Mouse (Mus musculus) gastrocnemius, adult 2 months (tissue): ENCODE measurements at regions not wholly inside any gene's neighbourhood (a gene's known extent, or its start where the extent isn't known, plus 50 kb on each side); places are given as distances from the start of the nearest gene placed in this dataset.
"Not testable (repeated sequence)": the region's sequence is repeated elsewhere in the genome, so short reads cannot be mapped to it uniquely, and the experiment has no call there.

ENCODE experiments used
- DNase-seq: peaks from one replicate; pipeline ENCODE4 v3.0.0; 2022
- H3K27ac ChIP-seq: fragments of 200-600 bp; 2 replicates; pipeline ENCODE4 v1.8.1; 2022; ENCODE audit warnings: mild to moderate bottlenecking
- H3K4me3 ChIP-seq: fragments of 200-600 bp; 2 replicates; pipeline ENCODE4 v1.8.1; 2022; ENCODE audit warnings: mild to moderate bottlenecking, moderate library complexity
- CTCF ChIP-seq: fragments of 200-600 bp; IDR thresholded peaks from 2 replicates; pipeline ENCODE4 v1.8.1; 2022; ENCODE audit warnings: antibody characterized with exemption, mild to moderate bottlenecking, moderate library complexity
- intact Hi-C: fragments of 180-260 bp; cut with DNase I; formaldehyde crosslinking; loops from one replicate; pipeline ENCODE4 v1.15.1; 2025

DNA sequence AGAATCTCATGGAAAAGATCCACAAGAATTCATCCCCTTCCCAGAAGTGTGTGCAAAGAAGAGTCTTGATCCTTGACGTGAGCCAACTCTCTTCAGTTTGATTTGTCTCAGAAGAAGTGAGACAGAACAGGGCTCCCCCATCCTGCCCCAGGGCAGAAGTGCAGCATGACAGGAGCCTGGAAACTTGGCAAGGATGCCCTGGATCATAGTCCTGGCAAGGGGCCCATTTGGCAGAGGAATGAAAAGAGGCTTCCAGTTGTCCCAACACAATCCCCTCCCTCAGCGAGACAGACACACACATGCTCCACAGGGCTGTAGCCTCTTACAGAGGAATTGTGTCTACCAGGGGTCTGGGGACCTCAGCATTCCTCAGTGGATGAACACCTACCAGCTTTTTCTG is 102.7 kb downstream of the Ptpn20 start:
- no peak overlapping the region for H3K4me3 ChIP-seq
- intact Hi-C loops: no loop called here

DNA sequence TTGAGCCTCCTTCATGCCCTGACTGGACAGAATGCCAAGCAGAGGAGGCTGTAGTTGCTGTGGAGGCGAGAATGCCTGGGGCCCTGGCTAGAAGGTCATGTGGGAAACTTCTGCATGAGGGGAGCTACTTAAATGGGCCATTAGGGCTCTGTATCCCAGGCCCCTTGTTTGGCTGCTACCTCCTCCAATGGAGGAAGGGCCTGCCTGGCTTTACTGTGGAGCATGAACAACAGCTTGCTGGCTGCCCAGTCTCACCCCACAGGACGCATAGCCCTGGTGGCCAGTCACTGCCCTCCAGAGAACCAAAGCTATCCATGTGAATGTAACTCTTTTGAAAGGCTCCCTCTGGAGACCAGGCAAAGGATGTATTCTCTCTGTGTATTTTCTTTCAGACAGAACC is 105.2 kb downstream of the Ptpn20 start:
- no peak overlapping the region for H3K27ac ChIP-seq
- DNase-seq: no peak
- intact Hi-C loops: loop anchor here (2.0 kb wide), 2 partner anchors 219 to 239 kb away; no protein-coding TSS in a partner anchor
- TF ChIP-seq CTCF: no peak
- H3K4me3 ChIP-seq: no peak overlapping the region

More for the DNA sequence above, 102.7 kb downstream of the Ptpn20 start:
- peak; percentile 6; the same call in 1 of the 2 replicates for TF ChIP-seq CTCF
- H3K27ac ChIP-seq: no peak overlapping the region
- DNase-seq: peak; percentile 50

DNA sequence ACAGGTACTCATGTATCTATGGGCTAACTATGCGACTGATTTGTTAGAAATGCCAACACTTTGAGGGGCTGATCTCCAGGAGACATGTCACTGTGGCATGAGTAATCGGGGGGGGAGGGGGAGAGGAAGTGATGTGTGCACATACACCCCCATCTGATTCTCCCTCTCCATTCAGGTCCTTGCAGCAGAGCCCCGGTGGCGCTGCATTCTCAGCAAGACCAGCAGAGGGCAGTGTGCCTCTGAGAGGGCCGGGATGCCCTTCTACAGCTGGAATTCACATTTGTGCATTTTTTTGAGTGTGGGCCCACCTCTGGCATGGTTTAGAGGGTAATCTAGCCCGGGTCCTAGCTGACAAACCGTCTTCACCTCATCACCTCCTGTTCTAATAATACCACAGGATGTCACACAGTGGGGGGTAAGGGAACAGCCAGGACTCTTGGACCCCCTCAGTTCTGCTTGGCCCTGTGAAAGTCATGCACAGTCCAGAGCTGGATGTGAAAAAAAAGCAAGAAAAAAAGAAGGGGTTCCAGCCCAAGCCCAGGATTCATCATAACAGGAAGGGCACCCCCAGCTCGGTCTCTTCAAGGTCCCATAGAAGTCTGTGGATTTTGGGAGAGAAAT is 106.5 kb downstream of the Ptpn20 start:
- no peak overlapping the region for H3K27ac ChIP-seq
- peak; percentile 95 for TF ChIP-seq CTCF
- H3K4me3 ChIP-seq: no peak overlapping the region
- DNase-seq: peak; percentile 80
- intact Hi-C loops: loop anchor here (2.0 kb wide), 2 partner anchors 217 to 237 kb away; no protein-coding TSS in a partner anchor

DNA sequence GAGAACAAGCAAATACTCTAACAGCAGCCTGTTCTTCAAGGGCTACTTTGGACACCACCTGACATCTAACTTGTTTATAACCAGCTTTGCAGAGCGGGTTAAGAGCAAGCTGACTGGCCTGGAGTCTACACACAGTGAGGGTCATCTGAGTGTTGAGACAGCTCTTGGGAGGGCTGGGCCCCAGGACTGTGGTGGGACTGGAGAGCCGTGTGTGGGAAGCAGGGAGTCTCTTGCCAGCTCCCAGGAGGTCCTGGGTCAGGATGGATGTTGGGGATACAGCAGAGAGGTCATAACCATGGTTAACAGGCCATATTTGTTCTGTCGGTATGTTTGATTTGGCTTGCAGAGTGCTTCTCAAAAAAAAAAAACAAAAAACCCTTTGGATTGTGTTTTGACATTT is 107.8 kb downstream of the Ptpn20 start:
- Histone ChIP-seq H3K27ac (no peak overlapping the region), H3K4me3 (no peak overlapping the region)
- intact Hi-C loops: no loop called here
- no peak for TF ChIP-seq CTCF
- no peak for DNase-seq

DNA sequence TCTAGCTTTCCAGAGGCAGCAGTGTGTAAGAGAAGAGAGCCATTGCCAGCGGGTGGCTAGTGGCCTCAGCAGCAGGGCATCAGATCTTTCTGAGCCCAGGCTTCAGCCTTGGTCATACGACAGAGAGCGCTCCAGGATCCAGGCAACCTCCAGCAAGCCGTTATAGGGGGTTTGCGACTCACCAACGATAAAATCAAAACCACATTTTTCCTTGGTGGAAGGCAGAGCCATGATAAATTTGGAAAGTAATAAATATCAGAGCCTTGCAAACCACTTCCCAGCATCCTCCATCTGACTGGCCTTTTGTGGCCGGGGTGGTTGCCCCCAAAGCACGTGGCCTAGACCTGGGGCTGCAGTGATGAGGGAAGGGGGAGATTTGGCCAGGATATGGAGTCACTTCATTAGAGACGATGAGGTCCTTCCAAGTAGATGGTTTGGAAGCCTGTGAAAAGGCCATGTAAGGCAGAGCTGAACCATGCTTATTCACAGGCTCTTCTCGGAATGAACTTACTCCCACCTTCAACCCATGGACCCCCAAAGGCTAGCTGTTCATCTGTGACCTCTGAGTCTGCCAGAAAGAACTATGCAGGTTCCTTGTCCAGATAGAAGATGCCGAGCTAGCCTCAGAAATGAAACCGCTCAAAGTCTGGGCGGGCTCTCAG is 110.9 kb downstream of the Ptpn20 start:
- TF ChIP-seq CTCF: no peak
- intact Hi-C loops: no loop called here
- no peak overlapping the region for H3K27ac ChIP-seq

DNA sequence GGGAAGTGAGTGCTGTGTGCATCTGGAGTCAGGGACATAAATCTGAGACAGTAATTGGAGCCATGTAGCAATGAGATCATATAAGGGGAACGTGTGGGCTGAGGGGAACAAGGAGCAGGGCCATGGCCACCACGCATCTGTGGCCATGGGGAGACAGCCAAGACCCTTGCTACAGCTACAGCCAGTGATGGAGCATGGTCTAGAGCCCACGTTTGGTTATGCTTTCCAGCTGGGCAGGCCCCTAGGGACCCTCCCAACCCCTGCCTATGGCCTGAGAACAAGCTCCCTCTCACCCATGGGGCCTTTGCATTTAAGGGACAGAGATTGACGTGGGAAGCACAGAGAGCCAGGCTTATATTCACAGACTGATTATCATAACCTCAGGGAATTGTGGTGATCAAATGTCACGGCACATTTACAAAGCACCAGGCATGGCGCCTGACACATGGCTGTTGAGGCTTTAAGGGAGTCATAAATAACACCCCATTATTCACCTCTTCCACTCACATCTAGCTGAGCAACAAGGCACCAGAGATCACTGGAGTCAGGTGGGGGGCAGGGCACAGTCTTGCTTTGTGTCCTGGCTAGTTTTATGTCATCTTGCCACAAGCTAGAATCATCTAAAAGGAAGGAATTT is 118.8 kb downstream of the Ptpn20 start:
- no peak for TF ChIP-seq CTCF
- intact Hi-C loops: no loop called here
- Histone ChIP-seq H3K27ac (no peak overlapping the region), H3K4me3 (no peak overlapping the region)
- no peak for DNase-seq

More for the DNA sequence above, 110.9 kb downstream of the Ptpn20 start:
- H3K4me3 ChIP-seq: no peak overlapping the region
- no peak for DNase-seq

DNA sequence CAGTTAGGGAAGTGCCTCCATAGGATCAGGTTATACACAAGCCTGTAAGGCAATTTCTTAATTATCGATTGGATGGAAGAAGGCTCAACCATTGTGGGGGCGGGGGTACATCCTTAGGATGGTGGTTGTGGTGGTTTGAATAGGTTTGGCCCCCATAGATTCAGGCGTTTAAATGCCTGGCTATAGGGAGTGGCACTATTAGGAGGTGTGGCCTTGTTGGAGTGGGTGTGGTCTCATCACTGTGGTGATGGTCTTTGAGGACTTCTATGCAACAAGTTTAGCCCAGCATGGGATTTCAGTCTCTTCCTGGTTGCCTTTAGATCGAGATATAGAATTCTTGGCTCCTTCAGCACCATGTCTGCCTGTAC is 119.3 kb downstream of the Ptpn20 start:
- no peak for DNase-seq
- intact Hi-C loops: no loop called here
- no peak for TF ChIP-seq CTCF
- Histone ChIP-seq H3K4me3 (no peak overlapping the region), H3K27ac (no peak overlapping the region)

DNA sequence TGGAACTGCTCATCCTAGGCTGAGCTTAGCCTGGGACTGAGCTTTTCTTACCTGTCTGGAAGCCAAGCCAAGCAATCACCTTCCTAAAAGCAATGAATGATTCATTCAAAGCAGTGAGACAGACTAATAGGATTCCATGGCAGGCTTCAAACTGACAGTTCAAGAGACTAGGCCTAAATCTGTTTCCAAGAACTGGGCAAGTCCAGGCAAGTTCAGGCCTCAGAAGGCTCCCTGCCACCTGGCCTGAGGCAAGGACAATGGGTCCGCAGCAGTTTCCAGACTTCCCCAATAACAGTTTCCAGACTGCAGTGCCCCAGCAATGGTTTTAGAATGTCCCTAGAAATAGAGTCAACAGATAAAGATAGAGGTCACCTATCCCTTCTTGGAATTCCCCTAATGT is 123.5 kb downstream of the Ptpn20 start:
- Histone ChIP-seq H3K4me3 (no peak overlapping the region), H3K27ac (no peak overlapping the region)
- TF ChIP-seq CTCF: no peak
- DNase-seq: no peak
- intact Hi-C loops: no loop called here

DNA sequence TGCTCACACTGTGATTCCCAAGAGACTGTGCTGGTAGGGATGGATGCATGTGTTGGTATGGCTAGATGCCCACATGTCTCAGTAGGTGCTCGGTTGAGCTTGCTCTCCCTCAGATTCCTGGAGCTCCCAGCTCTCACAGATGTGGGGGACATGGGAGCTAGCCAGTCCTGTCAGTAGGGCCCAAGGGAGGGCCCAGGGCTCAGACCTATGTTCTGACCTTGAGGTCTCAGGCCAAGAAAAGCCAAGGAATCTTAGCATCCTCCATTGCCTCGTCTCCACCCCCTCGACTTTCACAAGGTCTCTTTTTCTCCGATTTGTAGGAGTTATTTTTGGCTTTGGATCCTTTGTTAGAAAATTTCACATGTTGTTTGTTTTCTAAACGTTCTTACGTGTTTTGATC is 130.6 kb downstream of the Ptpn20 start:
- H3K4me3 ChIP-seq: no peak overlapping the region
- intact Hi-C loops: no loop called here
- no peak for TF ChIP-seq CTCF
- DNase-seq: no peak
- no peak overlapping the region for H3K27ac ChIP-seq

DNA sequence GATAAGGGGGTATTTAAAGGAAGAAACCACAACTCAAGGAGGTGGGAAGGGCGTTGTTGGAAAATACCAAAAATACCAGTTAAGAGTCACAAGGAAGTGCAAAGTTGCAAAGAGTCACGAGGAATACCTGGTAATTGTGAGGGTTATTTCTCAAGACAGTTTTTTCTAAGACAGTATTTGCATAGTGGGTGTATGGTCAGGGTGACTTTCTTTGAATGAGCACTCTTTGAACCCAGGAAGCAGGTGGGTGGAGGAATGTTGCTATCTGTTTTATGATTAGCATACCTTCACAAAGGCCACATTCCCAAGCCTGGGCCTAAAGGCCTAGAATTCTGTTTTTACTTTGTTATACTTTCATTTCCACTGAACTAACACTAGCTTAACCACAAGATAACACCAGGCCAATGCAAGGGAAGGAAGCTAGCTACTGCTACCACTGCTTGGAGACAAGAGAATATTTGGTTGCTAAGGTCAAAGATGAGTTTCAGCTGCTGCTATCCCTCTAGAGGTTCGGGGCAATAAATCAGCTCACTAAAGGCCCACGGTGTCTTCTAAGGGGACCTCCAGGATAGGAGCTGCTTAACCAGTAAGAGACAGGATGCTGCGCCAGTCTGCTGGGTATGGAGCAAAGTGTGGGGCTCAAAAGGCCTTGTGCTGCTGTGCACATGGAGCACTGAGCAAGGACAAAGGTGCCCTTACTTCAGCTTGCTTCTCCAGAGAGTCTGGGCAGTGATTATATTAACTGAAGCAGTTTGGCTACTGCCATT is 133.6 kb downstream of the Ptpn20 start:
- intact Hi-C loops, H3K27ac ChIP-seq, H3K4me3 ChIP-seq, DNase-seq: not testable (repeated sequence)

DNA sequence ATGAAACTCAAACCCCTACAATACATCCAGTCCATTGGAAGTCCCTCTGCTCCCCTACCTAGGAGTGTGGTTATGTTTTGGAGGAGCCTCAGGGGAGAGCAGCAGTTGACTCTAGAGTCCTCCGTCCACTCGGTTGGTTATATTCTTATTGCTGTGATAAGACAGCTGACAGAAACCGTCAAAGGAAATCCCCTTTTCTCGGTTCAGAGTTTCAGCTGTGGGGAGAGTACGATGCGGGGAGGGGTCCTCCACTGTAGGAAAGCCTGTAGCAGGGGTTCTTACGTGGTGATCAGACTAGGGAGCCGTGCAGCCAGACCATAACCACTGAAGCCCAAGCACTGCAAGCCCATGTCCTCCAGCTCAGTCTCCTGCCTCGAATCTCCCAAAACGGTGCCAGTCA is 137.5 kb downstream of the Ptpn20 start:
- intact Hi-C loops: no loop called here
- no peak for TF ChIP-seq CTCF
- Histone ChIP-seq H3K27ac (no peak overlapping the region), H3K4me3 (no peak overlapping the region)
- no peak for DNase-seq

DNA sequence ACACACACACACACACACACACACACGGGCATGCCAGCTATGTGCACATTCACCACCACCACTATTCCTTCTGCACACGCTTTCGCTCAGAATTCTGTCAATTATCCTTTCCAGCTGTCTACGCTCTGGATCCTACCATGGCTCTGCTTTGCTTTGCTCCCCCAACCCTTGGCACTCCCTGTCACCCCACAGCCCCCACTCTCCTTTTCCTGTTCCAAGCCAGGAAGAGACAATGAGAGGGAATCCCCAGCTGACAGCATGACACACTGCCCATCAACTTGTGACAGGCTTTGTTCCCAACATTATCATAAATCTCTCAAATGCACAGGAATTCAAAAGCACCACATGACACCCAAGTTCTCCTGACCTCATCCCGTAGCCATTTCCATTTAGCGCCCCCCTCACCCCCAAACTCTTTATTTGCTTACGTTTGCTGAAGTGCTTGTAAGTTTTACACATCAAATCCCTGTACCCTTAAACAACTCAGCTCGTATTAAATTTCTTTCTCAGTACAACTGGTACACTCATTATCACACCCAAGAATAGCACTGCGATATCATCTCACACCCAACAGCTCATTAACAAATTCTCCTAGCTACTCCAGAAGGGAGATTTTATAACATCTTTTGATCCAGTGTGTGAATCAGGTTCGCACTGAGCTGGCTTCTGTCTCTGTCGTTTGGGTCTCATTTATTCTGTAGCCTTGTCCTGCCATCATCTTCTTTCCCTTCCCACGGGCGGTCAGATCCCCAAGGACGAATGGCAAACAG is 140.3 kb downstream of the Ptpn20 start:
- Histone ChIP-seq H3K4me3 (no peak overlapping the region), H3K27ac (no peak overlapping the region)
- intact Hi-C loops: no loop called here
- no peak for TF ChIP-seq CTCF
- no peak for DNase-seq
